Mouse (Mus musculus) brain, embryonic 14.5 days (tissue): ENCODE measurements around the gene Ctnnd2.

ENCODE experiments used
- CTCF ChIP-seq: fragments of 200-500 bp; IDR thresholded peaks from 2 replicates; pipeline ENCODE4 v1.5.1; 2012; ENCODE audit warnings: inconsistent platforms, mild to moderate bottlenecking, moderate library complexity, borderline replicate concordance; ENCODE audit not compliant: insufficient read depth, insufficient read length; ENCODE audit errors: extremely low read depth
- POLR2A ChIP-seq: fragments of 200-500 bp; IDR thresholded peaks from 2 replicates; pipeline ENCODE4 v1.6.1; 2012; ENCODE audit warnings: mild to moderate bottlenecking, inconsistent platforms, borderline replicate concordance; ENCODE audit not compliant: poor library complexity, insufficient read depth, insufficient read length, severe bottlenecking; ENCODE audit errors: extremely low read depth

- TF ChIP-seq POLR2A (no peak), CTCF (no peak)
Observed at GRCm38 (mm10) chr15:30371151-30371550, 198.8 kb downstream of the Ctnnd2 start.
